Mouse (Mus musculus) midbrain, postnatal 0 days (tissue): ENCODE measurements at regions not wholly inside any gene's neighbourhood (a gene's known extent, or its start where the extent isn't known, plus 50 kb on each side); places are given as distances from the start of the nearest gene placed in this dataset.

ENCODE experiments used
- ATAC-seq: fragments of 200-750 bp; cut with Nextera tagmentation; 2 replicates; pipeline ENCODE4 v1.8.0; 2017; ENCODE audit warnings: moderate number of reproducible peaks, mild to moderate bottlenecking, moderate TSS enrichment, moderate library complexity; ENCODE audit not compliant: low FRiP score
- DNase-seq: peaks from one replicate; pipeline ENCODE4 v3.0.0-alpha.2; 2015; ENCODE audit warnings: low spot score
- H3K27ac ChIP-seq: fragments of 300-500 bp; sonication (generic); 2 replicates; pipeline ENCODE4 v1.5.1; 2014; ENCODE audit warnings: low read depth, mild to moderate bottlenecking, low read length, mixed read lengths
- H3K27me3 ChIP-seq: fragments of 300-500 bp; sonication (generic); 2 replicates; pipeline ENCODE4 v1.6.1; 2014; ENCODE audit warnings: low read length, control low read depth, mixed read lengths; ENCODE audit not compliant: insufficient read depth
- H3K36me3 ChIP-seq: fragments of 300-500 bp; sonication (generic); 2 replicates; pipeline ENCODE4 v1.6.1; 2014; ENCODE audit warnings: low read length, control low read depth, mixed read lengths; ENCODE audit not compliant: insufficient read depth
- H3K4me1 ChIP-seq: fragments of 300-500 bp; sonication (generic); 2 replicates; pipeline ENCODE4 v1.6.1; 2014; ENCODE audit warnings: mild to moderate bottlenecking, control low read depth, antibody characterized with exemption, low read length, mixed read lengths; ENCODE audit not compliant: insufficient read depth
- H3K4me2 ChIP-seq: fragments of 300-500 bp; sonication (generic); 2 replicates; pipeline ENCODE4 v1.6.1; 2014; ENCODE audit warnings: low read depth, mild to moderate bottlenecking, low read length, mixed read lengths; ENCODE audit not compliant: poor library complexity, severe bottlenecking
- H3K4me3 ChIP-seq: fragments of 300-500 bp; sonication (generic); 2 replicates; pipeline ENCODE4 v1.5.1; 2014; ENCODE audit warnings: low read depth, mild to moderate bottlenecking, low read length, moderate library complexity
- H3K9ac ChIP-seq: fragments of 300-500 bp; sonication (generic); replicated peaks from 2 replicates; pipeline ENCODE4 v1.6.1; 2014; ENCODE audit warnings: mild to moderate bottlenecking, low read length, moderate library complexity, mixed read lengths; ENCODE audit not compliant: poor library complexity, severe bottlenecking
- H3K9me3 ChIP-seq: fragments of 300-500 bp; sonication (generic); 2 replicates; pipeline ENCODE4 v1.6.1; 2016; ENCODE audit warnings: low read length, control low read depth
- CTCF ChIP-seq: IDR thresholded peaks from 2 replicates; pipeline ENCODE4 v1.5.1; 2016; ENCODE audit warnings: antibody characterized with exemption, mild to moderate bottlenecking
- WGBS: fragments of 180-500 bp; shearing (Covaris S2); extraction: QIAGEN DNeasy Blood & Tissue Kit; methylation state at CpG from one replicate; pipeline ENCODE4 v1.1.7; 2014; 5-methylcytosine and 5-hydroxymethylcytosine counted together

GRCm38 (mm10) chr6:50973231-50973654, 319.0 kb upstream of the Npvf start:
- Histone ChIP-seq H3K27me3 (no peaks in the 10 kb centered on the region), H3K27ac (no peak overlapping the region), H3K4me2 (no peak overlapping the region), H3K4me3 (no peak overlapping the region), H3K36me3 (no peaks in the 10 kb centered on the region), H3K4me1 (no peaks in the 10 kb centered on the region), H3K9me3 (no peaks in the 10 kb centered on the region), H3K9ac (no peak overlapping the region)
- DNase-seq (no peak), ATAC-seq (no peak)
- WGBS = 87% methylated on average over 2 of the region's 2 CpGs
- no peak for TF ChIP-seq CTCF

GRCm38 (mm10) chr6:50973815-50974214, 319.6 kb upstream of the Npvf start:
- Histone ChIP-seq H3K9me3 (no peaks in the 10 kb centered on the region), H3K27ac (no peak overlapping the region), H3K36me3 (no peaks in the 10 kb centered on the region), H3K4me2 (no peak overlapping the region), H3K4me1 (no peaks in the 10 kb centered on the region), H3K27me3 (no peaks in the 10 kb centered on the region), H3K9ac (no peak overlapping the region), H3K4me3 (no peak overlapping the region)
- ATAC-seq = no peak
- no peak for DNase-seq
- TF ChIP-seq CTCF = no peak

GRCm38 (mm10) chr6:50974961-50975360, 320.7 kb upstream of the Npvf start:
- WGBS = 17% methylated on average over 1 of the region's 1 CpGs
- Histone ChIP-seq H3K4me1 (no peaks in the 10 kb centered on the region), H3K36me3 (no peaks in the 10 kb centered on the region), H3K4me3 (no peak overlapping the region), H3K27ac (no peak overlapping the region), H3K4me2 (no peak overlapping the region), H3K9ac (no peak overlapping the region), H3K27me3 (no peaks in the 10 kb centered on the region), H3K9me3 (no peaks in the 10 kb centered on the region)
- DNase-seq = no peak
- ATAC-seq = no peak
- TF ChIP-seq CTCF = no peak

GRCm38 (mm10) chr6:50976973-50977372, 322.7 kb upstream of the Npvf start:
- no peak overlapping the region for H3K27ac ChIP-seq
- H3K36me3 ChIP-seq = no peaks in the 10 kb centered on the region
- WGBS = 60% methylated on average over 7 of the region's 7 CpGs
- no peak overlapping the region for H3K4me3 ChIP-seq
- H3K27me3 ChIP-seq = no peaks in the 10 kb centered on the region
- H3K9ac ChIP-seq = no peak overlapping the region
- no peaks in the 10 kb centered on the region for H3K4me1 ChIP-seq
- no peak for ATAC-seq
- no peaks in the 10 kb centered on the region for H3K9me3 ChIP-seq
- DNase-seq = no peak
- TF ChIP-seq CTCF = no peak
- H3K4me2 ChIP-seq = no peak overlapping the region

- WGBS = 60% methylated on average over 8 of the region's 8 CpGs
- no peak for DNase-seq
- TF ChIP-seq CTCF = no peak
Observed at GRCm38 (mm10) chr6:50977381-50977780, 323.1 kb upstream of the Npvf start.

GRCm38 (mm10) chr6:50978016-50978415, 323.8 kb upstream of the Npvf start:
- no peak overlapping the region for H3K27ac ChIP-seq
- DNase-seq (no peak), ATAC-seq (no peak)
- no peaks in the 10 kb centered on the region for H3K27me3 ChIP-seq
- no peaks in the 10 kb centered on the region for H3K9me3 ChIP-seq
- H3K4me1 ChIP-seq = no peaks in the 10 kb centered on the region
- H3K36me3 ChIP-seq = no peaks in the 10 kb centered on the region
- 83% methylated on average over 4 of the region's 4 CpGs for WGBS
- no peak for TF ChIP-seq CTCF
- H3K9ac ChIP-seq = no peak overlapping the region
- H3K4me2 ChIP-seq = no peak overlapping the region
- H3K4me3 ChIP-seq = no peak overlapping the region

More at GRCm38 (mm10) chr6:50977381-50977780, 323.1 kb upstream of the Npvf start:
- Histone ChIP-seq H3K27me3 (no peaks in the 10 kb centered on the region), H3K4me2 (no peak overlapping the region), H3K9ac (no peak overlapping the region), H3K36me3 (no peaks in the 10 kb centered on the region), H3K4me1 (no peaks in the 10 kb centered on the region), H3K9me3 (no peaks in the 10 kb centered on the region), H3K27ac (no peak overlapping the region), H3K4me3 (no peak overlapping the region)
- ATAC-seq = no peak

DNA sequence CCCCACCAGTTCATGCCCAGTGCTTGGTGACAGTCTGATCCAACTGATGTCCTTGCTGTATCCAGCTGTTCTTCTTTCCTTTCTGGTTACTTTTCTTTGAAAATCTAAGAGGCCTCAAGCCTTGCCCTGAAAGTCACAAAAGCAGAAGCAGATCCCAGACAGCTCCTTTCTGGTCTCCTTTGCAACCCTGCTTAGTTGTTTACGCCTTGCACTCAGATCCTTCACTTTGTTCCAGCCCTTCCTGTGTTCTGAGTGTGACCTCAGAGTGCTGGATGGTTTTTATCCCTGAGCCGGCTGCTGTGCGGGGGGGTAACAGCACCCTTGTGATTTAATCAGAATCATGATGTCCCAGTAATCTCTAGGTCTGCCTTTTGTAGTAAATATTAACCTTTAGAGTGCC, 324.3 kb upstream of the Npvf start:
- Histone ChIP-seq H3K4me3 (no peak overlapping the region), H3K36me3 (no peaks in the 10 kb centered on the region), H3K27me3 (no peaks in the 10 kb centered on the region), H3K4me1 (0 out of 2 replicates have a peak, but pooled peaks cover 3% of the 10 kb centered on the region), H3K4me2 (no peak overlapping the region), H3K9ac (no peak overlapping the region), H3K9me3 (no peaks in the 10 kb centered on the region), H3K27ac (no peak overlapping the region)
- DNase-seq (no peak), ATAC-seq (no peak)
- WGBS = 33% methylated on average over 3 of the region's 3 CpGs
- no peak for TF ChIP-seq CTCF
